Mouse (Mus musculus) ES-CJ7 (cell line): ENCODE data around the gene Eif4ebp2.
"Not testable (repeated sequence)": the region's sequence is repeated elsewhere in the genome, so short reads cannot be mapped to it uniquely, and the experiment has no call there.

Source experiments
- DNase-seq: peaks from one replicate; pipeline ENCODE4 v3.0.0; 2011; ENCODE audit warnings: low read depth, low spot score

Eif4ebp2 gene

GRCm38 (mm10) chr10:61465009-61465408 is 12.5 kb upstream of the Eif4ebp2 start:
- no peak for DNase-seq

GRCm38 (mm10) chr10:61457182-61457581 is 4.7 kb upstream of the Eif4ebp2 start:
- DNase-seq, result peak; percentile 45

- DNase-seq, result not testable (repeated sequence)
Measured at GRCm38 (mm10) chr10:61453171-61453570, 710 bp upstream of the Eif4ebp2 start.

- DNase-seq, result no peak
Measured at GRCm38 (mm10) chr10:61451931-61452617, 387 bp downstream of the Eif4ebp2 start.

- DNase-seq, result peak; percentile 48
Measured at GRCm38 (mm10) chr10:61451463-61451930, 964 bp downstream of the Eif4ebp2 start.

- DNase-seq, result no peak
Measured at GRCm38 (mm10) chr10:61448834-61449233, 3.6 kb downstream of the Eif4ebp2 start.

GRCm38 (mm10) chr10:61447581-61448353 is 4.7 kb downstream of the Eif4ebp2 start:
- no peak for DNase-seq

GRCm38 (mm10) chr10:61445016-61445415 is 7.4 kb downstream of the Eif4ebp2 start:
- DNase-seq, result no peak

- DNase-seq, result no peak
Measured at GRCm38 (mm10) chr10:61443876-61444275, 8.6 kb downstream of the Eif4ebp2 start.

GRCm38 (mm10) chr10:61443456-61443855 is 9.0 kb downstream of the Eif4ebp2 start:
- DNase-seq, result no peak

- no peak for DNase-seq
Measured at GRCm38 (mm10) chr10:61440202-61440800, 12.2 kb downstream of the Eif4ebp2 start.

- DNase-seq, result no peak
Measured at GRCm38 (mm10) chr10:61431375-61431774, 21.1 kb downstream of the Eif4ebp2 start.

GRCm38 (mm10) chr10:61429043-61429442 is 23.4 kb downstream of the Eif4ebp2 start:
- DNase-seq, result no peak

GRCm38 (mm10) chr10:61428416-61428815 is 24.0 kb downstream of the Eif4ebp2 start:
- no peak for DNase-seq

GRCm38 (mm10) chr10:61427951-61428350 is 24.5 kb downstream of the Eif4ebp2 start:
- no peak for DNase-seq

GRCm38 (mm10) chr10:61426251-61426757 is 26.2 kb downstream of the Eif4ebp2 start:
- no peak for DNase-seq

- no peak for DNase-seq
Measured at GRCm38 (mm10) chr10:61425047-61425446, 27.4 kb downstream of the Eif4ebp2 start.

- no peak for DNase-seq
Measured at GRCm38 (mm10) chr10:61424500-61424899, 28.0 kb downstream of the Eif4ebp2 start.

- peak; percentile 79 for DNase-seq
Measured at GRCm38 (mm10) chr10:61423289-61423688, 29.2 kb downstream of the Eif4ebp2 start.

GRCm38 (mm10) chr10:61422861-61423260 is 29.6 kb downstream of the Eif4ebp2 start:
- DNase-seq, result no peak

- no peak for DNase-seq
Measured at GRCm38 (mm10) chr10:61420011-61420410, 32.5 kb downstream of the Eif4ebp2 start.

- DNase-seq, result no peak
Measured at GRCm38 (mm10) chr10:61419146-61419545, 33.3 kb downstream of the Eif4ebp2 start.
